13 mouse cellular contexts compared by ENCODE assay signal in genomic region chr1:157448164-157448804, GRCm38 (mm10). TPM values are rescaled to one million over a fixed set of nuclear protein-coding genes. Genes with fewer than 3 reads are reported as not detected.
DNase-seq lines count a peak whose midpoint lies in the region; ATAC-seq and TF ChIP-seq lines count a peak whose summit lies in the region.
"Had no signal": no experiment of that assay in that cellular context is flagged by ENCODE, and none has a peak within 500 bp of the region (broad histone marks: within the 10 kb centered on the region; RNA-seq: fewer than 3 reads in every experiment).

No protein-coding gene starts in this region.

- WGBS in embryonic facial prominence, embryonic 11.5 days = 16% methylated on average over 7 of the region's 7 CpGs
- WGBS in heart, embryonic 16.5 days = 40% methylated on average over 7 of the region's 7 CpGs

- no peaks in the 10 kb centered on the region for H3K4me1 ChIP-seq in embryonic facial prominence, embryonic 11.5 days (ENCODE audit: control insufficient read depth, insufficient read depth, low read length)
- H3K4me1 ChIP-seq in heart, embryonic 16.5 days (ENCODE audit: control insufficient read depth, insufficient read depth, low read length) = peaks cover 26% of the 10 kb centered on the region

- H3K4me2 ChIP-seq in embryonic facial prominence, embryonic 11.5 days (ENCODE audit: low read depth, low read length) = no peak overlapping the region
- H3K4me2 ChIP-seq in heart, embryonic 16.5 days (ENCODE audit: low read depth, low read length) = no peak overlapping the region
- H3K4me2 ChIP-seq: limb, embryonic 13.5 days; stomach, embryonic 15.5 days had no signal

- peaks cover 2% of the 10 kb centered on the region; the same call in 1 of the 2 replicates for H3K27me3 ChIP-seq in embryonic facial prominence, embryonic 11.5 days (ENCODE audit: control insufficient read depth, insufficient read depth, low read length)
- H3K27me3 ChIP-seq in heart, embryonic 16.5 days (ENCODE audit: control insufficient read depth, insufficient read depth, low read length) = no peaks in the 10 kb centered on the region
- H3K27me3 ChIP-seq: stomach, embryonic 15.5 days had no signal

- H3K9ac ChIP-seq in embryonic facial prominence, embryonic 11.5 days (replicated peaks; ENCODE audit: low read length) = no peak overlapping the region
- H3K9ac ChIP-seq in heart, embryonic 16.5 days (ENCODE audit: low read length) = no peak overlapping the region
- H3K9ac ChIP-seq: limb, embryonic 13.5 days; stomach, embryonic 15.5 days had no signal

- H3K27ac ChIP-seq in embryonic facial prominence, embryonic 11.5 days (replicated peaks; ENCODE audit: low read depth, low read length) = no peak overlapping the region
- H3K27ac ChIP-seq in heart, embryonic 16.5 days (ENCODE audit: low read length) = peak overlapping the region; percentile 71
- H3K27ac ChIP-seq: limb, embryonic 13.5 days; stomach, embryonic 15.5 days had no signal

- no peaks in the 10 kb centered on the region for H3K36me3 ChIP-seq in embryonic facial prominence, embryonic 11.5 days (replicated peaks; ENCODE audit: control insufficient read depth, insufficient read depth, low read depth, low read length)
- no peaks in the 10 kb centered on the region for H3K36me3 ChIP-seq in heart, embryonic 16.5 days (ENCODE audit: control insufficient read depth, insufficient read depth)
- H3K36me3 ChIP-seq: limb, embryonic 13.5 days; stomach, embryonic 15.5 days had no signal

- ATAC-seq in embryonic facial prominence, embryonic 11.5 days (replicated peaks; ENCODE audit: insufficient number of reproducible peaks, low FRiP score, low TSS enrichment, low read depth) = no peak
- no peak for ATAC-seq in heart, embryonic 16.5 days (replicated peaks; ENCODE audit: extremely low read depth, insufficient read depth, low FRiP score)

- no peak for TF ChIP-seq POLR2A in brain, embryonic 14.5 days (IDR thresholded peaks at IDR 0.05; ENCODE audit: borderline replicate concordance, extremely low read depth, insufficient read depth, insufficient read length, poor library complexity, severe bottlenecking)

- no peak for TF ChIP-seq CTCF in brain, embryonic 14.5 days (IDR thresholded peaks at IDR 0.05; ENCODE audit: borderline replicate concordance, extremely low read depth, insufficient read depth, insufficient read length)

- H3K9me3 ChIP-seq in embryonic facial prominence, embryonic 11.5 days (replicated peaks; ENCODE audit: control insufficient read depth, low read length) = no peaks in the 10 kb centered on the region
- no peaks in the 10 kb centered on the region for H3K9me3 ChIP-seq in heart, embryonic 16.5 days (replicated peaks; ENCODE audit: control insufficient read depth, low read length)
- H3K9me3 ChIP-seq: limb, embryonic 13.5 days; stomach, embryonic 15.5 days had no signal

- peak; percentile 27 for DNase-seq in kidney, postnatal 14 days
- no peak for DNase-seq in kidney, postnatal 4 days
- peak; percentile 75 for DNase-seq in brain, embryonic 14.5 days (ENCODE audit: low read depth)
- DNase-seq in embryonic facial prominence, embryonic 11.5 days (ENCODE audit: low spot score) = peak; percentile 45
- DNase-seq in spleen, postnatal 36 days (ENCODE audit: low spot score in 2 of 2) = no peak
- DNase-seq in ovary, postnatal 14 days (ENCODE audit: low spot score) = no peak
- DNase-seq: cerebellum, postnatal 10 days; layer of hippocampus, postnatal 36 days; right cerebral cortex, postnatal 25 days had no signal

- no peak overlapping the region for H3K4me3 ChIP-seq in embryonic facial prominence, embryonic 11.5 days (ENCODE audit: low read depth, low read length)
- no peak overlapping the region for H3K4me3 ChIP-seq in heart, embryonic 16.5 days (ENCODE audit: low read length)
- H3K4me3 ChIP-seq: erythroblast, embryonic 14.5 days; limb, embryonic 13.5 days; stomach, embryonic 15.5 days had no signal

RNA-seq across cellular contexts. Expression of gene Cryzl2, which starts 10.1 kb away (rescaled TPM):
- 9.1 and 10.4 TPM in 2 replicates for polyA plus RNA-seq in brain, embryonic 14.5 days (2012; rRNA removed)
- polyA plus RNA-seq in embryonic facial prominence, embryonic 11.5 days (2014; fragmentation: Nextera tagmentation; extraction: Ambion mirVana) = 8.0 and 9.7 TPM in 2 replicates
- polyA plus RNA-seq in heart, embryonic 16.5 days (2015; fragmentation: Nextera tagmentation; extraction: Ambion mirVana) = 30.2 and 33.0 TPM in 2 replicates

RNA-seq across cellular contexts. Expression of gene Rasal2, which starts 35.9 kb away (rescaled TPM):
- 29.5 and 39.9 TPM in 2 replicates for polyA plus RNA-seq in brain, embryonic 14.5 days (2012; rRNA removed)
- polyA plus RNA-seq in embryonic facial prominence, embryonic 11.5 days (2014; fragmentation: Nextera tagmentation; extraction: Ambion mirVana) = 11.0 and 11.1 TPM in 2 replicates
- 13.7 and 15.5 TPM in 2 replicates for polyA plus RNA-seq in heart, embryonic 16.5 days (2015; fragmentation: Nextera tagmentation; extraction: Ambion mirVana)
- polyA plus RNA-seq: erythroblast, embryonic 14.5 days had no signal

RNA-seq across cellular contexts. Expression of gene Sec16b, which starts 58.2 kb away (rescaled TPM):
- polyA plus RNA-seq in brain, embryonic 14.5 days (2012; rRNA removed) = 0.47 and 0.64 TPM in 2 replicates
- polyA plus RNA-seq in embryonic facial prominence, embryonic 11.5 days (2014; fragmentation: Nextera tagmentation; extraction: Ambion mirVana) = 0.99 and 1.1 TPM in 2 replicates
- 1.2 and 1.3 TPM in 2 replicates for polyA plus RNA-seq in heart, embryonic 16.5 days (2015; fragmentation: Nextera tagmentation; extraction: Ambion mirVana)
- polyA plus RNA-seq: erythroblast, embryonic 14.5 days had no signal

Comparison
In these comparisons a context has a peak if more than half of its experiments do, and no peak if none do; other contexts are left out.
1. DNase-seq: peak in kidney, postnatal 14 days (single experiment), brain, embryonic 14.5 days (single experiment) and embryonic facial prominence, embryonic 11.5 days (single experiment); none in kidney, postnatal 4 days (0 of 2), spleen, postnatal 36 days (0 of 2) and ovary, postnatal 14 days (single experiment).